Mouse (Mus musculus) CH12F3 (cell line): ENCODE results near the gene Ccnl2.

ENCODE experiments used
- in situ Hi-C: fragments of 300-500 bp; cut with MboI; formaldehyde crosslinking; loops from 2 replicates; pipeline ENCODE4 v1.14.3; 2020; ENCODE audit warnings: low sequenced_read_pairs

The Ccnl2 gene

DNA sequence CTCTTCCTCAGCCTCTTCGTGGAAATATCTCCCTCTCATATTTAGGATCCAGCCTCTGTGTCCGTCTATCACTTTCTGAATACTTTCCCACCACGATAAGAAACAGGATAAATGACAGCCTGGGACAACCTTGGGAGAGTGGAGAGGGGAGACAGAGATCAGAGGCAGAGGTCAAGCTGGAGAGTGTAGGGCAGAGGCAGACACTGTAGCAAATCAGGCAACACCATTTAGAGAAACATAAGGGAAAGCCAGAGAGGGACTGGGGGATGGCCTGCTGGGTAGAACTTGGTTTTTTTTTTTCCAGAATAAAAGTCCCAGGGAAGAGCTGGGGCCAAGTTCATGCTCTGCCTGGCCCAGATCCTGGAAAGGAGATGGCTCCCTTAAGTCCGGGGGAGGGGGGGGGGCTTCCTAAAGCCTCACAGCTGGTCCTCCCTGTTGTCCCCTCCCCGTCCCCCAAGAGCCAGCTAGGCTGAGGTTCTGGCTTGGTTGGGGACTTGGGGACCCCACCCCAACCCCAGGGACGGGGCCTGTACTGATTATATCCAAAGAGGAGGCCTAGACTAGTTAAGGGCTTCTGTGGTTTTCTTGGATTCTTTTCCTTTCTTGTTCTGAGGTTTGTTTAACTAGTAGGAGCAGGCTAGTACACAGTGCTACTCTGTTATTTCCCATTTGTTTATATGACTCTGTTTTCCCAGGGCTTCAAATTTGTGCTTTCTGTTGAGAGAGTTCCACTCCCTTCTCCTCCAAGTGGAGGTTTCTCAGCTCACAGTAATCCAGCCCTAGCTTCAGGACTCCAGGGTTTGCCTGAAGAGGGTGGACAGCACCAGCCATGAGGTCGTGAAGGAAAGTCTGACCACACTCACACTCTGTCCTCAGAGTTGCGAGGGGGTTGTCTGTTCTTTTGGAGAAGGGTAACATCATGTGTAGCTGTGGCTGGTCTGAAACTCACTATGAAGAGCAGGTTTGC is 26.2 kb downstream of the Ccnl2 start:
- in situ Hi-C loops = no loop called here

DNA sequence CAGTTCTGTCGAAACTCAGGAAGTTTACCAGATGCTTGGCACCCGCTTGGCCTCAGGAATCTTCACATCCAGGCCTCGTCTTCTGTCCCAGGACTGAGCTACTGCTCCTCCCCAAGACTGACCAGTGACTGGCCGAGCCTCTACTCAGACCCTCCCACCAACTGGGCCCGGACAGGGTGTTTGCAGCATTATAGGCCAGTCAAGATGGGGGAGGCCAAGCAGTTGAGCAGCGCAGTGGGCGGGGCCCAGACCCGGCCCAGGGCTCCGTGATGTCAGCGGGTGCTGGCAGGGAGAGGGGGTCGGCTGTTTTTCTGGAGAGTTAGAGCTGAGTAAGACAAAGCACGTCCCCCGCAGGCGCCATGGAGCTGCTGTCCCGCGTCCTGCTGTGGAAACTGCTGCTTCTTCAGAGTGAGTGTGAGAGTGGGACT is 27.2 kb downstream of the Ccnl2 start, which contains the start of gene Mxra8:
Gene Mxra8, plus strand, starts transcription at position 198 of the 428 bp plus-strand sequence.
- in situ Hi-C loops = no loop called here

GRCm38 (mm10) chr4:155840076-155841002 is 28.1 kb downstream of the Ccnl2 start:
- in situ Hi-C loops = no loop called here

DNA sequence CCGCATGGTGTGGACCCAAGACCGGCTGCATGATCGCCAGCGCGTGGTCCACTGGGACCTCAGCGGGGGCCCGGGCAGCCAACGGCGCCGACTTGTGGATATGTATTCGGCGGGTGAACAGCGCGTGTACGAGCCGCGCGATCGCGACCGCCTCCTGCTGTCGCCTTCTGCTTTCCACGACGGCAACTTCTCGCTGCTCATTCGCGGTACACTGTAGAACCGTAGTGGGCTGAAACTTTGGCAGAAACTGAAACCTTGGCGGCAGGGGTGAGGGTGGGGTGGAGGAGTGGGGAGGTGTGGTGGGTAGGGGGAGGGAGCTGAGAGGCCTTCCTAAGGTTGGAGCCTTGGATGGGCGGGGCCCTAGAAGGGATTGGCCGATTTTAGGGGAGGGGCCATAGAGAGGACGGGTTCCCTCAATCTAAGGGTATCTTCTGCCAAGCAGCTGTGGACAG is 28.7 kb downstream of the Ccnl2 start:
- in situ Hi-C loops = no loop called here

GRCm38 (mm10) chr4:155841651-155842270 is 29.5 kb downstream of the Ccnl2 start:
- in situ Hi-C loops = no loop called here

DNA sequence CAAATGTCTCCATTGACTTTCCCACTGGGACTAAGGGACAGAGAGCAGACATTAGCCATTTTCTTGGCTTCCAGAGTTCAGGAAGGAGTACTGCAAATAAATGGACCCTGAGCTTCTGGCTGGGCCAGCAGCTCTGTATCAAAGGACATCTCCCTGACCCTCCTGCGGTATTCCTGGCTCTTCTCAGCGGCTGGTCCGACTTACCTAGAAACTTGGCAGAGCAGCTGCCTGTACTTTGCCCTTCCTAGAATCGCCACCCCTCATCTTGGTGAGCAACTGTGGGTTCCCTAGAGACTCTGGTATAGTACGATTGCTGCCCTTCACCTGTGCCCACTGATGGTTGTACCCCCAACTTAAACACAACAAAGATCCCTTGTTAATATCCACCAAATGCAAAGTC is 30.9 kb downstream of the Ccnl2 start:
- in situ Hi-C loops = no loop called here

GRCm38 (mm10) chr4:155846871-155847578 is 34.7 kb downstream of the Ccnl2 start, which contains the start of gene Dvl1:
Dvl1 (plus strand) TSS chr4:155847402.
- in situ Hi-C loops = no loop called here

GRCm38 (mm10) chr4:155847591-155848352 is 35.5 kb downstream of the Ccnl2 start:
- in situ Hi-C loops = no loop called here

GRCm38 (mm10) chr4:155848434-155849095 is 36.3 kb downstream of the Ccnl2 start:
- in situ Hi-C loops = no loop called here

GRCm38 (mm10) chr4:155849391-155849790 is 37.1 kb downstream of the Ccnl2 start:
- in situ Hi-C loops = no loop called here

GRCm38 (mm10) chr4:155849792-155850451 is 37.6 kb downstream of the Ccnl2 start:
- in situ Hi-C loops = no loop called here

GRCm38 (mm10) chr4:155851368-155851767 is 39.1 kb downstream of the Ccnl2 start:
- in situ Hi-C loops = no loop called here

DNA sequence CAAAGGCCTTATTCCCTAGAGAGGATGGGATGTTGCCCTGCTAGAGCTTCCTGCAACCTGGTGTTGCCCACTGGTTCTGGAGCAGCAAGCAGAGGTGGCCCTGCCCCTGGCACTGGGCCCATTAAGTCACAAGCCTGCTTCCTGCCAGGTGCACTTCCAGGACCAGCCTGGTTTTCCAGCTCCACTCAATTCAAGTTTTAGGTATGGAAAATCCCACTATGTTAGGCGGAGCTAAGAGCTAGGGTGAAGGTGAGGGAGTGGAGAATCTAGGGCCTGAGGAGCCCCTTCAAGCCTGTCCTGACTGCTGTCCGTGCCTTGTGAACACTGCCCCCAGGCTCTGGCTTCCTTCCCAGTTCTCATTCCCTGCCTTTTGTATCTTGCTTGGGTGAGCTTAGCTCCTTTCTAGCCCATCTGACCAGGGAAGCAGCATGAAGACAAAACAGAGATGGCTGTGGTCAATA is 39.7 kb downstream of the Ccnl2 start:
- in situ Hi-C loops = no loop called here

GRCm38 (mm10) chr4:155853421-155853820 is 41.1 kb downstream of the Ccnl2 start:
- in situ Hi-C loops = no loop called here

GRCm38 (mm10) chr4:155854991-155855390 is 42.7 kb downstream of the Ccnl2 start:
- in situ Hi-C loops = no loop called here

- in situ Hi-C loops = no loop called here
Observed at GRCm38 (mm10) chr4:155856071-155856470, 43.8 kb downstream of the Ccnl2 start.

- in situ Hi-C loops = no loop called here
Observed at GRCm38 (mm10) chr4:155856881-155857280, 44.6 kb downstream of the Ccnl2 start.

- in situ Hi-C loops = no loop called here
Observed at GRCm38 (mm10) chr4:155859318-155859717, 47.0 kb downstream of the Ccnl2 start.
